Comparison of ENCODE assay signal across 8 mouse cellular contexts in the genomic region with DNA sequence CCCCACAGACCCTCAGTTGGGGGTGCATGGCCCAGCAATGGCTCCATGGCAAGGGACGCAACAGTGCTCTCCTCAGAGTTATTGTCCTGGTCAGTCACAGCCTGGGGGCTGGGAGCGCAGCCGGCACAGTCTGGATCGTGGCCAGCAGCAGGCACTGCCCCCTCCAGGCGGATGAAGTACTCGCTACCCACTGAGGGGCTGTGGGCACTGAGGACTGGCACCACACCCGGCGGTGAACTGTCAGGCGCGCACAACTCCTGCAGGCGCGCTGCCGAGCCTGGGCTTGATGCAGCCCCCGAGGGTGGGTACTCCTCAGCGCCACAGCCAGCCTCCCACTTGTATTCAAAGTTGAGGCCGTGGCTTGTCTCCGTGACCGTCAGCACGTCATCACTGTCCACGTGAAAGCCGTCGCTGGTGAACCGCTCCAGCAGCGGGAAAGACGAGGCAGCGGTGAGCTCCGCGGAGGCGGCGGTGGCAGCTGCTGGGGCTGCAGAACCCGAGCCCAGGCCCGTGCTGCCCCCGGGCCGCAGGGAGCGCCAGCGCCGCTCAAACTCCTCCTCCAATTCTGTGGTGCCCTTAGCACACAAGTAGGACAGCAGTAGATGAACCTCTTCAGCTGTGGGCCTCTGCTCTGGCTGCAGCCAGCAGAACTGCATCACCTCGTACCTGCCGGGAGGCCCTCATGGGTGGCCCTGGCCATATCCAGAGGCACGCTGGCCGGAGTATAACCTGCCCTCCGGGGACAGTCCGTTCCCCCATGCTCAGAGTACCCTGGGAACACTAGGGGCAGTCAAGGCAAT. TPM values are rescaled to one million over a fixed set of nuclear protein-coding genes. Genes with fewer than 3 reads are reported as not detected.
A peak's percentile ranks its signal among the peaks of the same experiment; 100 is the strongest.
DNase-seq lines count a peak whose midpoint lies in the region; ATAC-seq and TF ChIP-seq lines count a peak whose summit lies in the region.

No protein-coding gene starts in this region.

- no peak for TF ChIP-seq POLR2A in embryonic fibroblast, embryonic 13.5 days (IDR thresholded peaks at IDR 0.05; ENCODE audit: low read depth, low read length)

- no peak for ATAC-seq in heart, embryonic 11.5 days (replicated peaks; ENCODE audit: insufficient number of reproducible peaks, low FRiP score, low TSS enrichment)
- ATAC-seq in limb, embryonic 11.5 days (ENCODE audit: insufficient number of reproducible peaks, low FRiP score, low TSS enrichment, low read depth), result no peak
- ATAC-seq in stomach, embryonic 14.5 days (ENCODE audit: insufficient number of reproducible peaks, insufficient read depth, low FRiP score, low read depth), result no peak

- DNase-seq in heart, adult 18-20 months, result no peak
- no peak for DNase-seq in ES-E14 (ENCODE audit: low read depth, low spot score)
- no peak for DNase-seq in limb, embryonic 11.5 days (ENCODE audit: low spot score)
- DNase-seq in urinary bladder, postnatal 14 days (ENCODE audit: low spot score), result no peak
- DNase-seq in urinary bladder, postnatal 25 days (ENCODE audit: low spot score), result no peak

- TF ChIP-seq CTCF in embryonic fibroblast, embryonic 13.5 days (IDR thresholded peaks at IDR 0.05; ENCODE audit: borderline replicate concordance, insufficient read depth, low read length), result 0 out of 2 replicates have a peak, but pooled peaks have one; percentile 11

- H3K4me3 ChIP-seq in heart, embryonic 11.5 days (ENCODE audit: low read depth, low read length), result peak overlapping the region; percentile 33
- peak overlapping the region; percentile 54 for H3K4me3 ChIP-seq in ES-E14 (ENCODE audit: insufficient read depth in 1 of 2, low read depth in 1 of 2, low read length in 2 of 2, poor library complexity in 1 of 2, severe bottlenecking in 1 of 2)
- H3K4me3 ChIP-seq in embryonic fibroblast, embryonic 13.5 days (ENCODE audit: insufficient read depth, low read length), result no peak overlapping the region
- H3K4me3 ChIP-seq in limb, embryonic 11.5 days (ENCODE audit: low read depth, low read length), result no peak overlapping the region
- no peak overlapping the region for H3K4me3 ChIP-seq in stomach, embryonic 14.5 days (ENCODE audit: low read depth, low read length)

- in situ Hi-C loops in ES-E14 (cut with MboI; ENCODE audit: low sequenced_read_pairs in 2 of 2, unreplicated experiment in 2 of 2), result no loop called here

- H3K4me2 ChIP-seq in heart, embryonic 11.5 days, result peak overlapping the region; percentile 61
- H3K4me2 ChIP-seq in limb, embryonic 11.5 days (ENCODE audit: low read depth, severe bottlenecking), result no peak overlapping the region
- peak overlapping the region; percentile 20; the same call in 1 of the 2 replicates for H3K4me2 ChIP-seq in stomach, embryonic 14.5 days (replicated peaks; ENCODE audit: low read depth, low read length)

- H3K27ac ChIP-seq in heart, embryonic 11.5 days (ENCODE audit: low read depth, low read length), result no peak overlapping the region
- H3K27ac ChIP-seq in ES-E14 (ENCODE audit: insufficient read depth, low read depth, low read length, poor library complexity, severe bottlenecking), result no peak overlapping the region
- H3K27ac ChIP-seq in embryonic fibroblast, embryonic 13.5 days (ENCODE audit: insufficient read depth, low read length), result no peak overlapping the region
- no peak overlapping the region for H3K27ac ChIP-seq in limb, embryonic 11.5 days (replicated peaks; ENCODE audit: low read depth, low read length)
- H3K27ac ChIP-seq in stomach, embryonic 14.5 days (ENCODE audit: low read length), result no peak overlapping the region

- H3K9ac ChIP-seq in heart, embryonic 11.5 days (ENCODE audit: low read depth, low read length), result peak overlapping the region; percentile 44; the same call in 1 of the 2 replicates
- peak overlapping the region; percentile 9; the same call in 1 of the 2 replicates for H3K9ac ChIP-seq in ES-E14 (ENCODE audit: insufficient read depth, low read depth, low read length, poor library complexity, severe bottlenecking)
- H3K9ac ChIP-seq in limb, embryonic 11.5 days (ENCODE audit: low read length), result peak overlapping the region; percentile 27; the same call in 1 of the 2 replicates
- H3K9ac ChIP-seq in stomach, embryonic 14.5 days (replicated peaks; ENCODE audit: low read depth, low read length), result no peak overlapping the region

- H3K36me3 ChIP-seq in heart, embryonic 11.5 days (ENCODE audit: control insufficient read depth, insufficient read depth, low read length), result no peaks in the 10 kb centered on the region
- H3K36me3 ChIP-seq in ES-E14 (ENCODE audit: control insufficient read depth, insufficient read depth, low read length, poor library complexity, severe bottlenecking), result no peaks in the 10 kb centered on the region
- no peaks in the 10 kb centered on the region for H3K36me3 ChIP-seq in limb, embryonic 11.5 days (ENCODE audit: control insufficient read depth, insufficient read depth, low read length)
- no peaks in the 10 kb centered on the region for H3K36me3 ChIP-seq in stomach, embryonic 14.5 days (ENCODE audit: control insufficient read depth, insufficient read depth, low read length)

- no peaks in the 10 kb centered on the region for H3K9me3 ChIP-seq in heart, embryonic 11.5 days (replicated peaks; ENCODE audit: control insufficient read depth, low read length)
- no peaks in the 10 kb centered on the region for H3K9me3 ChIP-seq in ES-E14 (ENCODE audit: control insufficient read depth, insufficient read depth, low read depth, low read length)
- H3K9me3 ChIP-seq in limb, embryonic 11.5 days (ENCODE audit: control insufficient read depth, low read length), result no peaks in the 10 kb centered on the region
- no peaks in the 10 kb centered on the region for H3K9me3 ChIP-seq in stomach, embryonic 14.5 days (ENCODE audit: control insufficient read depth, low read depth, low read length)

- H3K27me3 ChIP-seq in heart, embryonic 11.5 days (ENCODE audit: control insufficient read depth, insufficient read depth, low read length), result peaks cover 25% of the 10 kb centered on the region
- peaks cover 6% of the 10 kb centered on the region; the same call in 1 of the 2 replicates for H3K27me3 ChIP-seq in limb, embryonic 11.5 days (ENCODE audit: control insufficient read depth, insufficient read depth, low read length)
- H3K27me3 ChIP-seq in stomach, embryonic 14.5 days (ENCODE audit: control insufficient read depth, insufficient read depth, low read length), result no peaks in the 10 kb centered on the region

- peaks cover 17% of the 10 kb centered on the region for H3K4me1 ChIP-seq in heart, embryonic 11.5 days (ENCODE audit: control insufficient read depth, insufficient read depth, low read length)
- peaks cover 0 to 3% of the 10 kb centered on the region in 2 experiments; a peak in 1 of 4 replicates for H3K4me1 ChIP-seq in ES-E14 (ENCODE audit: control insufficient read depth in 2 of 2, insufficient read depth in 2 of 2, low read length in 2 of 2, poor library complexity in 1 of 2)
- H3K4me1 ChIP-seq in embryonic fibroblast, embryonic 13.5 days (ENCODE audit: control insufficient read depth, insufficient read depth, low read length), result no peaks in the 10 kb centered on the region
- peaks cover 6% of the 10 kb centered on the region for H3K4me1 ChIP-seq in limb, embryonic 11.5 days (ENCODE audit: control insufficient read depth, insufficient read depth, low read length)
- H3K4me1 ChIP-seq in stomach, embryonic 14.5 days (ENCODE audit: control insufficient read depth, insufficient read depth, low read length), result peaks cover 9% of the 10 kb centered on the region; the same call in 1 of the 2 replicates

- WGBS in heart, embryonic 11.5 days (ENCODE audit: insufficient replicate concordance), result 23% methylated on average over 43 of the region's 43 CpGs
- WGBS in limb, embryonic 11.5 days, result 34% methylated on average over 43 of the region's 43 CpGs
- 54% methylated on average over 43 of the region's 43 CpGs for WGBS in stomach, embryonic 14.5 days

TF ChIP-seq in ES-E14, 5 proteins besides CTCF, POLR2A, EP300 and RAD21:
- TF ChIP-seq ZNF384 (IDR thresholded peaks at IDR 0.05; ENCODE audit: low read depth, low read length), result no peak
- no peak for TF ChIP-seq ZC3H11A (IDR thresholded peaks at IDR 0.05; ENCODE audit: borderline replicate concordance, low read depth, low read length)
- no peak for TF ChIP-seq MAFK (IDR thresholded peaks at IDR 0.05; ENCODE audit: insufficient read depth, low read depth, low read length)
- TF ChIP-seq CHD2 (IDR thresholded peaks at IDR 0.05; ENCODE audit: low read depth, low read length), result no peak
- TF ChIP-seq HCFC1 (IDR thresholded peaks at IDR 0.05; ENCODE audit: borderline replicate concordance, insufficient read depth, low read length), result no peak

RNA-seq across cellular contexts. Expression of gene Aatk, which starts 35.0 kb away (rescaled TPM):
- 0.24 and 0.35 TPM in 2 replicates for polyA plus RNA-seq in heart, embryonic 11.5 days (2014; fragmentation: Nextera tagmentation; extraction: Ambion mirVana)
- total RNA-seq in heart, adult 18-20 months (2021), result 1 to 10 TPM; 3.8 to 4.3 TPM
- total RNA-seq in ES-E14 (2012; rRNA removed), result 1.2 and 2.2 TPM in 2 replicates
- 0.19 TPM in 1 of 2 replicates, not detected in the other for polyA plus RNA-seq in embryonic fibroblast, embryonic 13.5 days (2011; ENCODE audit: insufficient read length, low read depth, missing spikeins)
- polyA plus RNA-seq in limb, embryonic 11.5 days (2014; fragmentation: Nextera tagmentation; extraction: Ambion mirVana), result 1.5 and 1.8 TPM in 2 replicates
- polyA plus RNA-seq in stomach, embryonic 14.5 days (2014; fragmentation: Nextera tagmentation; extraction: Ambion mirVana), result 3.5 and 4.1 TPM in 2 replicates

Comparison
In these comparisons a context has a peak if more than half of its experiments do, and no peak if none do; other contexts are left out.
1. H3K4me3 ChIP-seq: peak in heart, embryonic 11.5 days (single experiment) and ES-E14 (2 of 2); none in embryonic fibroblast, embryonic 13.5 days (single experiment), limb, embryonic 11.5 days (single experiment) and stomach, embryonic 14.5 days (single experiment).